Mouse (Mus musculus): ENCODE results near the gene Calm3.

Gene Calm3

GRCm38 (mm10) chr7:16916342-16917265 lies 7.3 kb downstream of the Calm3 start:
- no peak for DNase-seq (ENCODE audit: extremely low spot score, low read depth, low spot score)

GRCm38 (mm10) chr7:16915461-16916340 lies 8.2 kb downstream of the Calm3 start:
- DNase-seq (ENCODE audit: extremely low spot score, low read depth, low spot score), result no peak

- DNase-seq (ENCODE audit: extremely low spot score, low read depth, low spot score), result no peak
Measured at GRCm38 (mm10) chr7:16914453-16915343, 9.2 kb downstream of the Calm3 start.

- DNase-seq (ENCODE audit: extremely low spot score, low read depth, low spot score), result no peak
Measured at GRCm38 (mm10) chr7:16913806-16914452, 10.0 kb downstream of the Calm3 start.

GRCm38 (mm10) chr7:16912360-16912759 lies 11.6 kb downstream of the Calm3 start:
- no peak for DNase-seq (ENCODE audit: extremely low spot score, low read depth, low spot score)

GRCm38 (mm10) chr7:16911904-16912303 lies 12.0 kb downstream of the Calm3 start:
- DNase-seq (ENCODE audit: extremely low spot score, low read depth, low spot score), result no peak

- DNase-seq (ENCODE audit: extremely low spot score, low read depth, low spot score), result no peak
Measured at GRCm38 (mm10) chr7:16909909-16910308, 14.0 kb downstream of the Calm3 start.

- DNase-seq (ENCODE audit: extremely low spot score, low read depth, low spot score), result no peak
Measured at GRCm38 (mm10) chr7:16908859-16909258, 15.1 kb downstream of the Calm3 start.

GRCm38 (mm10) chr7:16908367-16908766 lies 15.5 kb downstream of the Calm3 start:
- no peak for DNase-seq (ENCODE audit: extremely low spot score, low read depth, low spot score)

- DNase-seq (ENCODE audit: extremely low spot score, low read depth, low spot score), result no peak
Measured at GRCm38 (mm10) chr7:16907842-16908241, 16.1 kb downstream of the Calm3 start.

GRCm38 (mm10) chr7:16906889-16907559 lies 16.9 kb downstream of the Calm3 start:
- DNase-seq (ENCODE audit: extremely low spot score, low read depth, low spot score), result no peak

GRCm38 (mm10) chr7:16906281-16906680 lies 17.6 kb downstream of the Calm3 start, which contains the start of gene Ptgir:
TSS of gene Ptgir (plus strand) at chr7:16906490.
- DNase-seq (ENCODE audit: extremely low spot score, low read depth, low spot score), result no peak

- no peak for DNase-seq (ENCODE audit: extremely low spot score, low read depth, low spot score)
Measured at GRCm38 (mm10) chr7:16905491-16906021, 18.4 kb downstream of the Calm3 start.

- DNase-seq (ENCODE audit: extremely low spot score, low read depth, low spot score), result no peak
Measured at GRCm38 (mm10) chr7:16904120-16904675, 19.7 kb downstream of the Calm3 start.

- no peak for DNase-seq (ENCODE audit: extremely low spot score, low read depth, low spot score)
Measured at GRCm38 (mm10) chr7:16903439-16903955, 20.4 kb downstream of the Calm3 start.

- DNase-seq (ENCODE audit: extremely low spot score, low read depth, low spot score), result no peak
Measured at GRCm38 (mm10) chr7:16900526-16900925, 23.4 kb downstream of the Calm3 start.

GRCm38 (mm10) chr7:16895511-16895910 lies 28.4 kb downstream of the Calm3 start:
- no peak for DNase-seq (ENCODE audit: extremely low spot score, low read depth, low spot score)

GRCm38 (mm10) chr7:16895000-16895399 lies 28.9 kb downstream of the Calm3 start:
- peak; percentile 68 for DNase-seq (ENCODE audit: extremely low spot score, low read depth, low spot score)

GRCm38 (mm10) chr7:16894279-16894678 lies 29.6 kb downstream of the Calm3 start:
- DNase-seq (ENCODE audit: extremely low spot score, low read depth, low spot score), result no peak
